Mouse (Mus musculus) stomach, embryonic 16.5 days (tissue): ENCODE measurements around the gene Nell2. TPM values are rescaled to one million over a fixed set of nuclear protein-coding genes. Genes with fewer than 3 reads are reported as not detected.

ENCODE experiments used
- ATAC-seq: fragments of 200-750 bp; cut with Nextera tagmentation; 2 replicates; pipeline ENCODE4 v1.8.0; 2017; ENCODE audit warnings: moderate number of reproducible peaks, moderate TSS enrichment; ENCODE audit not compliant: insufficient read depth, low FRiP score
- H3K27ac ChIP-seq: fragments of 300-500 bp; sonication (generic); 2 replicates; pipeline ENCODE4 v1.5.1; 2014; ENCODE audit warnings: low read length
- H3K27me3 ChIP-seq: fragments of 300-500 bp; sonication (generic); 2 replicates; pipeline ENCODE4 v1.6.1; 2014; ENCODE audit warnings: low read length, control low read depth, mixed read lengths; ENCODE audit not compliant: control insufficient read depth, insufficient read depth
- H3K36me3 ChIP-seq: fragments of 300-500 bp; sonication (generic); 2 replicates; pipeline ENCODE4 v1.6.1; 2014; ENCODE audit warnings: low read length; ENCODE audit not compliant: control insufficient read depth, insufficient read depth
- H3K4me1 ChIP-seq: fragments of 300-500 bp; sonication (generic); 2 replicates; pipeline ENCODE4 v1.6.1; 2014; ENCODE audit warnings: low read length, control low read depth, mixed read lengths; ENCODE audit not compliant: control insufficient read depth, insufficient read depth
- H3K4me2 ChIP-seq: fragments of 300-500 bp; sonication (generic); 2 replicates; pipeline ENCODE4 v1.6.1; 2014; ENCODE audit warnings: low read depth, low read length, mixed read lengths
- H3K4me3 ChIP-seq: fragments of 300-500 bp; sonication (generic); replicated peaks from 2 replicates; pipeline ENCODE4 v1.5.1; 2014; ENCODE audit warnings: mild to moderate bottlenecking, low read length
- H3K9ac ChIP-seq: fragments of 300-500 bp; sonication (generic); 2 replicates; pipeline ENCODE4 v1.6.1; 2014; ENCODE audit warnings: low read length
- H3K9me3 ChIP-seq: fragments of 300-500 bp; sonication (generic); replicated peaks from 2 replicates; pipeline ENCODE4 v1.6.1; 2016; ENCODE audit warnings: low read length, control low read depth; ENCODE audit not compliant: control insufficient read depth
- WGBS: fragments of 180-500 bp; shearing (Covaris S2); extraction: QIAGEN DNeasy Blood & Tissue Kit; methylation state at CpG from one replicate; pipeline ENCODE4 v1.1.7; 2014; 5-methylcytosine and 5-hydroxymethylcytosine counted together
- polyA plus RNA-seq: library from polyadenylated mRNA; unstranded; fragments of >200 nt; fragmentation: Nextera tagmentation; extraction: Ambion mirVana; gene quantifications from 2 replicates; pipeline ENCODE4 v1.2.1, GENCODE M21; 2015

The Nell2 gene
- polyA plus RNA-seq, 1 experiment from 2014 or later, result 12.0 TPM

DNA sequence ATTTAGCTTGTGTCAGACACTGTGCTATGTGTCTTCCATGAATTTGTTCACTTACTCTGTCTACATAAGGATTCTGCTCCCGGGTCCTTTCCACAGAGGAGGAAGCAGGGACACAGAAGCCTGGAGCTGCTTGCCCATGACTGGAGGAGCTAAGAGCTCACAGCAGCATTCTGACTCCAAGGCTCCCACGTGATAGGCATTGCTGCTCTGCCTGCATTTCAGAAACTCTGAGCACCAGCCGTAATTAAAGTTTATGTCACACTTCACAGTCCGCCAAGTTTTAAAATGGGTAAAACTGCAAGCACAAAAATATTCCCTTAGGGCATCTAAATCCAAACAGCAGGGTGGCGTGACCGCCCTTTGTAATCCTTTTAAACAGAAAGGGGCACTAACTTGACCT, 243.2 kb downstream of the Nell2 start:
- no peak for ATAC-seq
- H3K27ac ChIP-seq, result no peak overlapping the region
- no peak overlapping the region for H3K4me2 ChIP-seq
- H3K27me3 ChIP-seq, result no peaks in the 10 kb centered on the region
- no peaks in the 10 kb centered on the region for H3K4me1 ChIP-seq
- no peak overlapping the region for H3K4me3 ChIP-seq
- 69% methylated on average over 6 of the region's 6 CpGs for WGBS
- H3K9me3 ChIP-seq, result no peaks in the 10 kb centered on the region
- H3K9ac ChIP-seq, result no peak overlapping the region
- H3K36me3 ChIP-seq, result no peaks in the 10 kb centered on the region

DNA sequence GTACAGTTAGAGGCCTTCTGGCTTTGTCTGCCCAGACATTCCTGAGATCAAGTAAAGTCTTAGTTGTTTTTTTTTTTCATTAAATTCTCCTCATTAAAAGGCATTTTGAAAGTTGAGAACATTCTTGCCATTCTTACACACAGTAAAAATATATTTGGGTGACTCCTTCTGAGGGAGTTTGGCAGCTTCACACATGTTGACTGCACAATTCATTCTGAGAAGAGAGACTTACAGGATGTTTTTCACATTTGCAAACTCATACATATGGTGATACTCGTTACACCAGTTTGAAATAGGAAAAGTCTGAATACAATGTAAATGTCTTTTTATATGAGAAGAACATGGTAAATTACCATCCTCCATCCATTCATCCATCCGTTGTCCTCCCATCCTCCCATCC, 247.4 kb downstream of the Nell2 start:
- 86% methylated on average over 2 of the region's 2 CpGs for WGBS
- Histone ChIP-seq H3K27ac (no peak overlapping the region), H3K4me1 (no peaks in the 10 kb centered on the region), H3K9me3 (no peaks in the 10 kb centered on the region), H3K36me3 (no peaks in the 10 kb centered on the region), H3K27me3 (no peaks in the 10 kb centered on the region), H3K4me2 (no peak overlapping the region), H3K4me3 (no peak overlapping the region), H3K9ac (no peak overlapping the region)
- no peak for ATAC-seq

DNA sequence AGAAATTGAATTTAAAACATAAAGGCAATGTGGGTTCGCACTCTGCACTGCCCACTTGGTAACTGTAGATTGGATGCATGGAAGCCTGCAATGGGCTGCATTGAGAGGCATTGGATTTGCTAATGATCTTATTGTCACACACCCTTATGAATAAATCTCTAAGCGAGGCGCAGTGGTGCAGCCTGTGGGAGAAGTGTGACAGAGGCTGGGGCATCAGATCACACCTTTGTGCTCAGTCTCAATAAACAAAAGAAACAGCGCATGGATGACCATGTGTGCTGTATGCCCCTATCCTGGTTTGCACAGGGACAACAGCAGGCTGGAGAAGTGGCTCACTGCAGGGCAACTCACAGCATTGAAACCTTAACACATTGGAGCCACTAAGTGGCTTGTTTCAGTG, 250.4 kb downstream of the Nell2 start:
- no peak overlapping the region for H3K27ac ChIP-seq
- no peaks in the 10 kb centered on the region for H3K9me3 ChIP-seq
- no peaks in the 10 kb centered on the region for H3K36me3 ChIP-seq
- no peak overlapping the region for H3K4me2 ChIP-seq
- WGBS, result 93% methylated on average over 4 of the region's 4 CpGs
- no peaks in the 10 kb centered on the region for H3K4me1 ChIP-seq
- no peaks in the 10 kb centered on the region for H3K27me3 ChIP-seq
- no peak for ATAC-seq
- H3K9ac ChIP-seq, result no peak overlapping the region
- no peak overlapping the region for H3K4me3 ChIP-seq

DNA sequence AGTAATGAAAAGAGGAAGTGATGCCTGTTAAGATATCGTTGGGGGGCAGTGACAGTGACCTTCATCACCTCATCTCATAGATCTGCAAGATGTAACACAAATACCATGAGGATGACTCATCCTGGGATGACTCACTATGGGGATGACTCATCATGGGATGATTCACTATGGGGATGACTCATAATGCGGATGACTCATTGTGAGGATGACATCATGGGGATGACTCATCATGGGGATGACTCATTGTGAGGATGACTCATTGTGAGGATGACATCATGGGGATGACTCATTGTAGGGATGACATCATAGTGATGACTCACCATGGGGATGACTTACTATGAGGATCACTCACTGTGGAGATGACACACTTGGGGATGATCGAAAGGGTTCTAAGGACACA, 251.8 kb downstream of the Nell2 start:
- WGBS, result 88% methylated on average over 3 of the region's 3 CpGs
- no peaks in the 10 kb centered on the region for H3K9me3 ChIP-seq
- H3K27me3 ChIP-seq, result no peaks in the 10 kb centered on the region
- no peaks in the 10 kb centered on the region for H3K4me1 ChIP-seq
- no peaks in the 10 kb centered on the region for H3K36me3 ChIP-seq
- no peak overlapping the region for H3K4me2 ChIP-seq
- H3K9ac ChIP-seq, result no peak overlapping the region
- H3K4me3 ChIP-seq, result no peak overlapping the region
- ATAC-seq, result no peak
- no peak overlapping the region for H3K27ac ChIP-seq

DNA sequence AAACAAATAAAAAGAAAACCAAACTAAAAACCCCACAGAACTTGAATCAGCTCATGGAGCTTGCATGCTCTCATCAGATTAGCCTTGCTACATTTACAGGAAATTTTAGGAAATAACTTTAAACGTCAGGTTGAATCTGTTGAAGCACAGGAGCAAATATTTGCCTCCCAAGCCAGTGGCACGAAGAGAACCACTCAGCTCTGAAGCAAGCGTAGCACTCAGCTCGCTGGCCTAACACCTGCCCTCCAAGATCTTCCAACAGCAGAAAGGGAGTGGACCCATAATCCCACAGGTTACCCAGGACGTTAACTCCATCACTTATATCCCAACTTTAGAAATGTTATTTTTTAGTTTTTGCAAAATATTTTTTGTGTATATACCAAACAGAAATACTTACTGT, 252.8 kb downstream of the Nell2 start:
- Histone ChIP-seq H3K27ac (no peak overlapping the region), H3K9ac (no peak overlapping the region), H3K9me3 (no peaks in the 10 kb centered on the region), H3K4me3 (no peak overlapping the region), H3K4me1 (no peaks in the 10 kb centered on the region), H3K27me3 (no peaks in the 10 kb centered on the region), H3K4me2 (no peak overlapping the region), H3K36me3 (no peaks in the 10 kb centered on the region)
- WGBS, result 69% methylated on average over 5 of the region's 5 CpGs
- no peak for ATAC-seq

DNA sequence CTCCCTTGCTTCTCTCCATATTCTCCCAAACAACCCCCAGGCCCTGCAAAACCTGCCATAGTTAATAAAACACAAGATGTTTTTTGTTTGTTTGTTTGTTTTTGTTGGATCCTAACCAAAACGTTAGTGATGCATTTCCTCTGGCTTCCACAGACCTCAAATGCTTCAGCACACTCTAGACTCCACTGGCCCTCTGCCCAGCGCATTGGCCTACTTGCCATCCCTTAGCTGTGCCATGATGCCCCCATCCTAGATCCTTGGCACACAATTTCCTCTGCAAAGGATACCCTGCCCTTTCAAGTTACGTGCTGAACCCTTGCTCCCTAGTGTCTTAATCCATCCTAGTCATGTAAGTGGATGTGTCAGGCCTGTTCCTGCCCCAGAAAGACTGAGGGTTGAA, 255.1 kb downstream of the Nell2 start:
- H3K27ac ChIP-seq, result no peak overlapping the region
- H3K4me1 ChIP-seq, result no peaks in the 10 kb centered on the region
- H3K9ac ChIP-seq, result no peak overlapping the region
- WGBS, result 81% methylated on average over 3 of the region's 3 CpGs
- no peak overlapping the region for H3K4me3 ChIP-seq
- H3K27me3 ChIP-seq, result no peaks in the 10 kb centered on the region
- H3K9me3 ChIP-seq, result no peaks in the 10 kb centered on the region
- no peak for ATAC-seq
- no peaks in the 10 kb centered on the region for H3K36me3 ChIP-seq
- no peak overlapping the region for H3K4me2 ChIP-seq

DNA sequence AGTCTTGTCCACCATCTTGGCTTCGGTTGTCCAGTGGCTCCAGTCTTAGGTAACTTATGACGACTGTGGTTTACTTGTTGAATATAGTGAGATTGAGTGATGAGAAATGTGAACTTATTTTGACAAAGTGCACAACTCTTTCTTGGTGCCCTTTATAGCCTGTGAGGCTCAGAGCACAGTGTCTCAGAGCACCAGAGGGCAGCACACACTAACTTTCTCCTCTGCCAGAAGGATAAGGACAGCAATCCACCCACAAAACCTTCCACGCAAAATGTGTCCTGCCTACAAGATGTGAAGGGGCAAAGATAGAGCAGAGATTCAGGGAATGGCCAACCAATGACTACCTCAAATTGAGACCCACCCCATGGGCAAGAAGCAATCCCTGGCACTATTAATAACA, 256.2 kb downstream of the Nell2 start:
- H3K9me3 ChIP-seq, result no peaks in the 10 kb centered on the region
- no peaks in the 10 kb centered on the region for H3K27me3 ChIP-seq
- H3K4me2 ChIP-seq, result no peak overlapping the region
- H3K4me3 ChIP-seq, result no peak overlapping the region
- no peak overlapping the region for H3K9ac ChIP-seq
- H3K27ac ChIP-seq, result no peak overlapping the region
- ATAC-seq, result no peak
- WGBS, result 85% methylated on average over 3 of the region's 3 CpGs
- no peaks in the 10 kb centered on the region for H3K36me3 ChIP-seq
- H3K4me1 ChIP-seq, result no peaks in the 10 kb centered on the region

DNA sequence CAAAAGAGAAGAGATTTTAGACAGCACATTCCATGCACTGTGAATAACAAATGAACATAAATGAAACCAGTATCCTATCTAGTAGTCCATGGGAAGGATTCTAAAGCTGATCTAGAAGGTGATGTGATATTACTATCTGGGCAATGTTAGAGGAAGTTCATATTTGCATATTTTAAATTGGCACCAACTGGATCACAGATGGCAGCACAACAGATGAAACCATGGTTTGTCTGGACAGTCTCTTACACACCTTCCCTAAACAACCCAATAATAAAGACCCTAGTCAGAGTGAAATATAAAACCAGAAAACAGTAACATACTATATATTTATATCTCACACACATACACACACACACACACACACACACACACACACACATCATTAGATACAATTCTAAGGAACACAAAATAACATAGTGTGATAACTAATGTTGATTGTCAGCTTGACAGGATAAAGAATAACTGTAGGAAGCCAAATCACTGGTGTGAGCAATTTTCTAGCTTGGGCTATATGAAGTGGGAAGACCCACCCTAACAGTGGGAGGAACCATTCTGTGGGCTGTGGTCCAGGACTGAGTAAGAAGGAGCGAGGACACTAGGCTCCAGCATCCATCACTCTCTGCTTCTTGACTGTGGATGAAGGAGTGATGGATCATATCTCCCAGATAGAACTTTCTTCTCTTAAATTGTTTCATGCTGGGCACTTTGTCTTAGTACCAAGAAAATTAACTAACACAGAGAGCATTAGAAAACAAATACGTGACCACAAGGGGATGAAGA, 268.5 kb downstream of the Nell2 start:
- no peak overlapping the region for H3K9ac ChIP-seq
- WGBS, result 84% methylated on average over 2 of the region's 2 CpGs
- no peaks in the 10 kb centered on the region for H3K4me1 ChIP-seq
- H3K36me3 ChIP-seq, result no peaks in the 10 kb centered on the region
- H3K27ac ChIP-seq, result no peak overlapping the region
- H3K4me2 ChIP-seq, result no peak overlapping the region
- no peaks in the 10 kb centered on the region for H3K27me3 ChIP-seq
- no peak for ATAC-seq
- H3K9me3 ChIP-seq, result no peaks in the 10 kb centered on the region
- H3K4me3 ChIP-seq, result no peak overlapping the region

DNA sequence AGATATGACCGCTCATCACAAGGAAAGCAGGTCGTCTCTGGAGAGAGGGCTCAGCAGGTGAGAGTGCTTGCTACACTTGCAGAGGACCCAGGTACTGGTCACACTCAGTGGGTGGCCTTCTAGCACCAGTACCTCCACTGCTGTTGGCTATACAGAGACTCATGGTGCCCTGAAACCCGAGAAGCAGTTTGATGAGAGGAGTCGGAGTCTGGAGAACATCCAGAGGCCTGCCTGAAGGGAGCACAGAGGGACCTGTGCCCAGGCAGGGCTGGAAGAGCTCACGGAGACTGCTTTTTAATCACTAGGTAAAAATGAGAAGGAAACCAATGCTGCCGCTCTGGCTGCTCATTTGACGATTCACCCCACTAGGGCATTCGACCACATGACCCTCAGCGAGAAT, 271.2 kb downstream of the Nell2 start:
- no peak overlapping the region for H3K27ac ChIP-seq
- ATAC-seq, result no peak
- no peaks in the 10 kb centered on the region for H3K36me3 ChIP-seq
- no peaks in the 10 kb centered on the region for H3K4me1 ChIP-seq
- H3K9me3 ChIP-seq, result no peaks in the 10 kb centered on the region
- H3K9ac ChIP-seq, result no peak overlapping the region
- 67% methylated on average over 9 of the region's 9 CpGs for WGBS
- H3K4me2 ChIP-seq, result no peak overlapping the region
- no peaks in the 10 kb centered on the region for H3K27me3 ChIP-seq
- no peak overlapping the region for H3K4me3 ChIP-seq
